Mouse (Mus musculus) splenic B cell, adult 2 months (primary cell): ENCODE results near the gene Ddx23.

Experiments
- DNase-seq: peaks from one replicate; pipeline ENCODE4 v3.0.0-alpha.2; 2011; ENCODE audit warnings: low read depth, low spot score
- H3K27me3 ChIP-seq: 2 replicates; pipeline ENCODE4 v1.6.1; 2012; ENCODE audit warnings: mild to moderate bottlenecking, low read length, moderate library complexity, mixed read lengths; ENCODE audit not compliant: control insufficient read depth, poor library complexity, insufficient read depth, severe bottlenecking
- H3K36me3 ChIP-seq: 2 replicates; pipeline ENCODE4 v1.6.1; 2012; ENCODE audit warnings: mild to moderate bottlenecking, low read length, moderate library complexity, mixed read lengths; ENCODE audit not compliant: control insufficient read depth, poor library complexity, insufficient read depth, severe bottlenecking

The Ddx23 gene

DNA sequence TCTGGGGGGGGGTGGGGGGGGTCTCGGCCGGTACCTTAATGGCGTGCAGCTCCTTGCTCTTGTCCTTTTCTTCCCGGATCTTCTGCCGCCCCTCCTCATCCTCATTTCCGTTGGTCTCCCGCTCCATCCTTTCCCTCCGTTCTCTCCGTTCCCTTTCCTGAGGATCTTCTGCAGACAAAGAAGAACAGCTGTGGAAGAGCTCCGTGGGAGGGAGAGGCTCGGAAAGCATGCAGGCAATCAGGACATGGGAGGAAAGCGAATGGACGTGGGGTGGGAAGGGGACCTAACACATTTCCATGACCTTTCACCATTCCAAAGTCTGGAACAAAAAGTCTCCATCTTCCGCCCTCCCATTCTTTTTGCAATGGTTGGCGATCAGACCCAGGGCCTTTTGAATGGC lies 11.3 kb downstream of the Ddx23 start:
- H3K36me3 ChIP-seq, result peaks cover 30% of the 10 kb centered on the region
- no peak for DNase-seq
- no peaks in the 10 kb centered on the region for H3K27me3 ChIP-seq

DNA sequence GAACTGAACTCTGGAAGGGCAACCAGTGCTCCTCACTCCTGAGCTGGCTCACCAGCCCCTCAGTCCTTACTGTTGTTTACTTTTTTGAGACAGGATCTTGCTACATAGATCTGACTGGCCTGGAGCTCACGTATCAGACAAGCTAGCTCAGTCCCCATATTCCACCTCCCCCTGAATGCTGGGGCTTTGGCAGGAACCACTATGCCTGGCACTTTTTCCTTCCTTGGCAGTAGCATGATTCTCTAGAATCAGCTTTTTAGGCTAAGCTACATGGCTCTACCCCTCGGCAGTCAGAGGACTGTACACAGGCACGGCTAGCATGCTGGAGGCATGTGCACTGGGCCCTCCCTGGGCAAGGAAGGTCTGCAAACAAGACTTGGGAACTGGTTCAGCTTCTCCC lies 14.6 kb downstream of the Ddx23 start:
- H3K36me3 ChIP-seq, result peaks cover 25% of the 10 kb centered on the region
- DNase-seq, result no peak
- H3K27me3 ChIP-seq, result no peaks in the 10 kb centered on the region

DNA sequence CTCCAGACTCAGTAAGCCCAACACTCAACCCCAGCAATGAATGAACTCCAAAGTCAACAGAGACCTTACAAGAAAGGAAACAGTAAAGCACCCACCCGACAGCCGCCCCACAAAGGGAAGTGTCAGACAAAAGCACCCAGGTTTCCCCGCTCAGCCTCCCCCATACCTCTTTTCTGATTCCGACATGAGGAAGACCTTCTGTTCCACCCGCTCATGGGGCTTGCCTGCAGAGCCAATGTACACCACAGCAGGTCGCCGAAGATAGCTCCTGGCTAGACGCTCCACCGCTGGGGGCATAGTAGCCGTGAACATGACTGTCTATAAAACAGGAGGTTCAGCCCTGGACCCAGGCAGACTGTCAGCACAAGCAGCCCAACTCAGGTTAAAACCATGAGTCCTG lies 15.4 kb downstream of the Ddx23 start:
- DNase-seq, result no peak
- Histone ChIP-seq H3K27me3 (no peaks in the 10 kb centered on the region), H3K36me3 (peaks cover 22% of the 10 kb centered on the region)

DNA sequence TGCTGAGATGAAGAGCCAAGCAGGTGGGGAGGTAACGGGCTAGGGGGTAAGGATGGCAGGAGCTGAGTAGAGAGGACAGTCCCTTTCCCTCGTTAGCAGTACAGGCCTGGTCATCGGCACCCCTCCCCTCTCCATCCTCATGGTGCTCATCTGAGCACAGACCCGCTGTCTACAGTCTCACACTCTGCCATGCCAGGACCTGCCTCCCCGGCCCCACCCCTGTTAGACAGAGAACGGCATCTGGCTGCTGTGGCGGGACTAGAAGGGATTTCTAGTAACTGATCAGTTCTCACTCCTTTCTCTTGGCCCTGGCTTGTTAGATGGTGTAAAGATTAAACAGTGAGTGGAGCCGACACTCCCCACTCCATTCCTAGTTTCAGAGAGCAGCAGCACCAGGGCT lies 16.0 kb downstream of the Ddx23 start:
- DNase-seq, result no peak
- H3K36me3 ChIP-seq, result peaks cover 20% of the 10 kb centered on the region
- H3K27me3 ChIP-seq, result no peaks in the 10 kb centered on the region

DNA sequence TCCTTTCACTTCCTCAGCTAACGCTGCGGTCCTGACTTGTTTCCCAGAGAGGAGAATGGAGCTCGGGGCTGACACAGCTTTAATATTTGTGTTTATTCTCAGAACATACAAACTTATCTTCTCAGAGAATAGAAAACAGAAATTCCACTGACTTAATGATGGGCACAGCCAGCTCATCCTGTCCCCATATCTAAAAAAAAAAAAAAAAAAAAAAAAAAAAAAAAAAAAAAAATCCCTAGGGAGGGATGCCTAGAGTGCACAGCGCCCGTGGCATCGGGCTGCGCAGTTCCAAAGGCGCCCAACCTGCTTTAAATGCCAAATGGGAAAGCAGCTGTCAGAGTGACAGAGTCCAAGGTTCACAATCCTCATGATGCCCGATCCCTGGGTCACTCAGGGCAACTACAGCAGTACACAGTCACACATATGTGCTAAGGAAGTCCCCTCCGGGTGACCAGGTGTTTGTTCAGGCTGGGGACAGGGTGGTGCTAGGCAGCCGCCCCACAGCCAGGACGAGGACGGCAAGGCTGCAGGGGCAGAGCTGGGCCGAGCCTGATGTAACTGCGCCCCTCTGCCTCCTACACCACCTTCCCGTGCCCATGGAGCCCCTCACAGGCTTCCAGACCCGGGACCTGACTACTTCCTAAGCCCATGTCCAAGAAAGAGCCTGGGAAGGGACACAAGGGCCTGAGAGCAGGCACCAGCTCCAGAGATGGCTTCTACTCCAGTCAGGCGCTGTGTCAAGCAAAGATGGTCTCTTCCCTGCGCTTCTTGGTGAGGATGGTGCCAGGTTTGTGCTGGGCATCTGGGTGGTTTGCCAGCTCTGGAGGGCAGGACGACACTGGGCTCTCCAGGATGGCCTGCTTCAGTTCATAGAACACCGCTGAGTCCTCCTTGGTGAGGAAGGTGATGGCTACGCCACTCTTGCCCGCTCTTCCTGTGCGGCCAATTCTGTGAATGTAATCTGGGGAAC lies 17.4 kb downstream of the Ddx23 start:
- no peak for DNase-seq

DNA sequence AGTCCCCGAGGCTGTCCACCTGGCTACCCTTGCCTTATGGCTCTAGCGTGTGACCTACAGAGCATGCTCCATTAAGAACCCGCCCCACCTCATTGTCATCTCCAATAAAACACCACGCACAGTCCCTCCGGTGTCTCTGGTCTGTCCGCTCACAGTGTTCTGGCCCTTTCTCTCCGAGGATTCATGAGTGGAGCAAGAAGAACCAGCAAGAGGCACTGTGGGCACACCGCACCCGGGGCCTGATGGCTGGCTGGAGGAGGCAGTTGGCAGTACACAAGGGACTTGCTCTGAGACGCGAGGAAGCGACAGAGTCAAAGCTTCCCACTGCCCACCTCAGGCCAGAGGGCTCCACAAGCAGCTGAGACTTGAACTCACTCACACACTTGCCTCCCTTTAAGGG lies 18.3 kb downstream of the Ddx23 start:
- H3K27me3 ChIP-seq, result no peaks in the 10 kb centered on the region
- no peak for DNase-seq
- peaks cover 11% of the 10 kb centered on the region; the same call in 1 of the 2 replicates for H3K36me3 ChIP-seq

More for the DNA sequence above, 17.4 kb downstream of the Ddx23 start:
- Histone ChIP-seq H3K27me3 (no peaks in the 10 kb centered on the region), H3K36me3 (peaks cover 14% of the 10 kb centered on the region)

DNA sequence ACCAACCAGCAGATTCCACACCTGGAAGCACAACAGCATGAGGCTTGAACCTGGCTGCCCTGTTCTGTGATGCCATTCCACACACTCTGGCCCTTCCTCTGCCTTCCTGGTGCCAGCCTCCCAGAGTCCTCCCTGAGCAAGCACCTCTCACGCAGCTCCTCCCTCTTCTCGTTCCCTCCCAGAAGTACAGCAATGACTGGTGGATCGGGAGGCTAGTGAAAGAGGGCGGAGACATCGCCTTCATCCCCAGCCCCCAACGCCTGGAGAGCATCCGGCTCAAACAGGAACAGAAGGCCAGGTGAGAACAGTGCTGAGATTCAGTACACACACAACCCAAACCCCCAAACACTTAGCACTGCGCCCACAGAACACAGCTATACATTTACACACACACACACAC lies 22.5 kb downstream of the Ddx23 start:
- no peaks in the 10 kb centered on the region for H3K36me3 ChIP-seq
- no peak for DNase-seq
- H3K27me3 ChIP-seq, result no peaks in the 10 kb centered on the region

DNA sequence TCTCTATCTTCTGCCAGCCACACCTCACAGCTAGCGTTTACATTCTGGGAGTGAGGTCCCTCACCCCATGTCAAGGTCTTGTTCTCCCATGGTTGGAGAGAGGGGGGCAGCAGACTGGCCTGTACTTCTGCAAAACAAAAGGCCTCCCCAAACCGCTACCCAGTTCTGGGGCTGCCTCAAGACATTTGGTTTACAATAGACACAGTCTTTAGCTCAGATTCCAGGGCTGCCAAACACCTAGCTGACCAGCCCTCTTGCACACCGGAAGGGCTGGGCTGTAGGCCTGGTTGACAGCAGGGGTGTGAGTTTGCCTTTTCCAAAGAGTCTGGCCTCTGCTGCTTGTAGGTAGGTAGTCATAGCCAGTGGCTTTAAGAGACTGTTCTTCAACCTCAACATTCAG lies 25.5 kb downstream of the Ddx23 start:
- DNase-seq, result no peak
- Histone ChIP-seq H3K27me3 (no peaks in the 10 kb centered on the region), H3K36me3 (no peaks in the 10 kb centered on the region)

DNA sequence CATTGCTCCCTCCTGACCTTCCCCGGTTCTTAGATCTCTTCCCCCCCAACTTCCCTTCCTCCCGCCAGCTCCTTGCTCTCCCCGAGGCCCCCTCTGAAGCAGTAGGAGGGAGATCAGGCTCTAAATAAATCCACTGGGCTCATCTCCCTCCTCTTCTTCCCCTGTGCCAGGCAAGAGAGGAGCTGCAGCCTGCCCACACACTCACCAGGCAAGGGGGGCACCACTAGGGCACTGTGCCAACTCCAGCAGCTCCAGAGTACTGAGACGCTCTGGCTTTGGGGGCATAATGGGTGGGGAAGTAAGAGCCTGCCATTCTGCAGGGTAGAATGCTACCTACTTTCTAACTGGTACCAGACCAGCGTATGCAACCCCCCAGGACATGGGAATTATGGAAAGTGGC lies 26.2 kb downstream of the Ddx23 start:
- DNase-seq, result no peak
- no peaks in the 10 kb centered on the region for H3K36me3 ChIP-seq
- H3K27me3 ChIP-seq, result no peaks in the 10 kb centered on the region

DNA sequence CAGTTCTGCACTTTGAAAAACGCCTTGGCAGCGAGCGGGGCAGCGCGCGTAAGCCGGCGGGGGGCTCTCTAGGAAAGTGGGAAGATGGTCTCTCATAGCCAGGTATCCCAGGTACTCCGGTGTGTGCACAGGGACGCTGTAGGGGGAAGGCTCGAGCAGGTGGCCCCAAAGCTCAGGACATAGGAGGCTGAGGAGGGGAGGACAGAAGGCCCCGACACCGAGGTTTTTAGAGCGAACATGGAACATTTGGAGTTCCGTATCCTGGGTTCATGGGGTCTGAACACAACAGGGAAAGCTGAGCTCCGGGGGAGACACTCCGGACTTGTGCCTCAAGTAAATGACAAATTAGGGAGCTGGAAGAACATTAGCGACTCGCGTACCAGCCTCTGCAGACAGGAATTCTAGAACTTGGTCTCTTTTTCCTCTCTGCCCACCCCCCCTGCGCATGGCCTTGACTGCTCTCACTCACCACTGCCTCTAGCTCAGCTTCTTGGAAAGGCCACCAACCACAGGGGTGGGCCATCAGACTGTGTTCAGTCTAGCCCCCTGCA lies 27.3 kb downstream of the Ddx23 start:
- no peaks in the 10 kb centered on the region for H3K27me3 ChIP-seq
- DNase-seq, result no peak

DNA sequence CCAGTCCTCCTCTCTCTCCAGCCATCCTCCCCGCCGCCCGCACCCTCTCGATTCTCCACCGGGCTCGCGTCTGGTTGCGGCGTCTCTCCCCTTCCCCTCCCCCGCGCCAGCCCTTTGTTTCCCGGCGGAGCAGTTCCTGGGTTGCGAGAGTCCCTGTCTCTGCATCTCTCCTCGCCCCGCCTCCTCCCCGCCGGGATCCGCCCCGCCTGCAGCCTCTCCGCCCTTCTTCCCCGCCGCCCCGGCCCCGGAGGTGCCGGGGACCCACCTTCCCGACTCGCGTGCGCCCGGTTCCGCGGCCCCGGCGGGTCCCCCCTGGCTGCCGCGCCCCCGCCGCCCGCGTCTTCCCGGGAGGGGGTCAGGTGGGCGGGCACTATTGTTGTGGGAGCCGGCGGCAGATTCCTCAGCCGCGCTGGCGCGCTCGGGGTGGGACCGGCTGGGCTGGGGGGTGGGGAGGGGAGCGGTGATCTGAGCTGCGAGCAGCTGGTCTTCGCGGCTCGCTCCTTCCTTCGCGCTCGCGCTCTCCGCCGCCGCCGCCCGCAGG lies 28.1 kb downstream of the Ddx23 start:
- peak; percentile 23 for DNase-seq
- Histone ChIP-seq H3K36me3 (no peaks in the 10 kb centered on the region), H3K27me3 (no peaks in the 10 kb centered on the region)

More for the DNA sequence above, 27.3 kb downstream of the Ddx23 start:
- H3K36me3 ChIP-seq, result no peaks in the 10 kb centered on the region

DNA sequence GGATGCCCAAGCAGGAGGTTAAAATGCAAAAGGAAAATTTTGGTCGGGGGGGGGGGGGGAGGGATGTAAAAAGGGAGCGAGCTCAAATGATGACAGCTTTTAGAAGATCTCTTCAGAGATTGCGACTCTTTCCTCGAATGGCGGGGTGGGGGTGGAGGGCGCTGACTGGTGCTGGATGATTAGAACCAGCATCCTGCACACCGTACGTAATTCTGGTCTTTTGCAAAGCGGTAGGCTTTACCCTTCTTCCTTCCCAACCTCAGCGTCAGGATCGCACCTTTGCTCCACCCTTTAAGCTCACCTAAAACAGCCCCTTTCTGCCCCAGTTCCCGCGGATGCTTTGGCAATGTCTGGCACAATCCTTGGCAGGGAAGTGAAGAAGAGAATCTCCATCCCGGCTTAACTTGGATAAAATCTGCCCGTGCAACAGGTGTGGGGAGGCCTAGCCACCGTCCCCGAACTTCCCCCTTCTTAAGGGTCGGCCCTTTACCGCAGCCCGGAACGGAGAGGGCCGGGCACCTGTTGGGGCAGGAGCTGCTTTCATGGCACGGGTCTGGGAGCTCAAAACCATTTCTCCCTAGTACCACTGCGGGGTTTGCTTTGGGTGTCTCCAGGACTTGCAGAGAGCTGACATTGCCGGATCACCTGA lies 28.7 kb downstream of the Ddx23 start:
- DNase-seq, result peak; percentile 18
- H3K36me3 ChIP-seq, result no peaks in the 10 kb centered on the region
- no peaks in the 10 kb centered on the region for H3K27me3 ChIP-seq

DNA sequence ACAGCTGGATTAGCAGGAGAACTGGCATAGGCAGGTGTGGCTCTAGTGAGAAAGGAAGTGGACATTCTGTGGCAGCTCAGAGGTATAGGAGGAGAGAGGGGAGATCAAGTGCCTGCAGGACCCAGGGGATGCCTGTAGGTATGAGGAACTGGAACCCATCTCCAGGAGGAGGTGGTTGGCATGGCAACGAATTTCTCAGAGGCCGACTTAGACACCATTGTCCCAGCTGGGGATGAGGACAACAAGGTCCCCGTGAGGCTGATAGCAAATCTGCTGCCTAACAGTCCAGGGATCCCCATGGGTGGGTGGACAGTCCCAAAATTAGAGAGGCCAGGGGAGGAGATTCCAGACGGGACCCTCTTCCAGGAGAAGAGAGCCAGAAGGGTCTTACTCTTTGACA lies 29.8 kb downstream of the Ddx23 start:
- peak; percentile 53 for DNase-seq
- Histone ChIP-seq H3K36me3 (no peaks in the 10 kb centered on the region), H3K27me3 (no peaks in the 10 kb centered on the region)

DNA sequence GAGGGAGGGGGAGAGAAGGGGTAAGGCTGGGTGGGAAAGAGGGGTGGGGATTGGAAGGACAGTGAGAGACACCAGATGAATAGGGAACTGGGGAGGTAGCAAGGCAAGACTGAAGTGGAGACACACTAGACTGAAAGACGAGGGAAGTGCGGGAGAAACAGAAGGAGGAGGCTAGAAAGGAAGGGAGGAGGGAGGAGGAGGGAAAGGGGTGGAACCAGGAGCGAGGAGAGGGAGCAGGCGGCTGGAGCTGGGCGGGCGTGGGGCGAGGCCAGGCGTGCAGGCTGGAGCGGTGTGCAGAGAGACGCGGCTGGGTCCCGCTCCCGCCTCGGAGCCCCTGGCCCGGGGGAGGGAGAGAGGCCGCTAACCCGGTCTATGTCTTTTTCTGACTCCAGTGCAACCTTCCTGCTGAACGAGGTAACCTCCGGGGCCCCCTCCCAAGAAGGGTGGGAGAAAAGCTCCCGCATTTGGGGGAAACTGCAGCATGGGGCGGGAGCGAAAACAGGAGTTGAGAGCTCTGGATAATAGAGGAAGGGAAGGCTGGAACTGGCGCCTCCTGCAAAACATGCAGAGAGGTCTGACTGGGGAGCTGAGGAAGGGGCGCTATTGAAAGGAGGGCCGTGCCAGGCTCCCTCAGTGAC lies 30.5 kb downstream of the Ddx23 start:
- no peaks in the 10 kb centered on the region for H3K36me3 ChIP-seq
- no peak for DNase-seq

More for the DNA sequence above, 30.5 kb downstream of the Ddx23 start:
- H3K27me3 ChIP-seq, result no peaks in the 10 kb centered on the region; the same call in 1 of the 2 replicates
